Mouse (Mus musculus): ENCODE data around the gene Pccb. TPM values are rescaled to one million over a fixed set of nuclear protein-coding genes. Genes with fewer than 3 reads are reported as not detected.
A peak's percentile ranks its signal among the peaks of the same experiment; 100 is the strongest.

Gene Pccb
- 394 and 426 TPM in 2 replicates for polyA plus RNA-seq (2012; ENCODE audit: insufficient read depth, insufficient read length, missing spikeins)

- H3K27ac ChIP-seq (replicated peaks; ENCODE audit: low read depth, low read length), result peak within 1 kb of the TSS; percentile 93
- no peaks in the 10 kb centered on the region for H3K4me1 ChIP-seq (ENCODE audit: control insufficient read depth, insufficient read depth, insufficient read length, low read length)
- H3K4me3 ChIP-seq (ENCODE audit: insufficient read depth, low read depth, low read length), result peak within 1 kb of the TSS; percentile 80
Measured at GRCm38 (mm10) chr9:101034448-101035098, at the start of gene Pccb. Gene Pccb, minus strand, starts transcription at chr9:101034898.

DNA sequence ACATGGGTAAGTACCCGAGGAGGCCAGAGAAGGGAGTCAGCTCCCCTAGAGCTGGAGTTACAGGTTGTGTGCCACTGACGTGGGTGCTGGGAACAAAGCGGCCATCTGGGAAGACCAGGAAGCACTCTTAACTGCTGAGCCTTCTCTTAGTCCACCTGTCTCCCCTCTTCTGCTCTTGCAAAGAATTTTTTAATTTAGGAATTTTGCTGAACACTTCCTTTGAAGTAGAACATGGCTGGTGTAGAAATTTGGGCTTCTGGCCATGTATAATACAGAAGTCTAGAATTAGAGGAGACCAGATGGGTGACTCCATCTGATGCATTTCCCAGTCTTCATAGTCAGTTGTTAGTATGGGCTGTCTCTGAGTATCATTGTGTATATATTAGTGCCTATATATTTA lies 49.0 kb upstream of the Pccb start:
- H3K4me1 ChIP-seq (ENCODE audit: control insufficient read depth, insufficient read depth, insufficient read length, low read length), result peaks cover 15% of the 10 kb centered on the region
- H3K4me3 ChIP-seq (ENCODE audit: insufficient read depth, low read depth, low read length), result no peak overlapping the region

DNA sequence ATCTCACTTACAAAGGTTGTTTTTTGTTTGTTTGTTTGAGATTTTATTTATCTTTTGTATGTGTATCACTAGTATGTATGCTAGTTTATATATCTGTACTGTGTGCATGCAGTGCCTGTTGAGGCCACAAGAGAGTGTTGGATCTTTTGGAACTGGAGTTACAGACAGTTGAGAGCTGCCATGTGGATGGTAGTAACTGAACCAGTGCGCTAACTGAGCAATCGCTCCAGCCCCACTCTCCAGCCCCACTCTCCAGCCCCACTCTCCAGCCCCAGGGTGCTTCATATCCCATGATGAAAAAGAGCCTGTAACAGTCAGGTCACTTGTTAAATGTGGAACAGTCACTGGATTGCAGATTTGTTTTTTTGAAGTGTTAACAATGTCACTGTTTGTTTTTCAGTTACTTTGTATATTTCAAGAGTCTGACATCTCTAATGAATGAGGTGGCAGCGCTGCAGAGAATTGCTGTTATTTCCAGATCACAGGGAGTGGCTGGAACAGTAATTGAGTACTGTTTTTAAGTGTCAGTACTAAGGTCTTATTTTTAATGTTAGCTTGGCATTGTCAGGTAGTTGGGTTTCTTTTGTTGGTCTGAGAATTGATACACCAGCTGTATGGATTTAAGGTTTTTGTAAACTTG lies 45.5 kb upstream of the Pccb start:
- Histone ChIP-seq H3K4me1 (ENCODE audit: control insufficient read depth, insufficient read depth, insufficient read length, low read length) (peaks cover 21% of the 10 kb centered on the region), H3K4me3 (ENCODE audit: insufficient read depth, low read depth, low read length) (no peak overlapping the region), H3K27ac (replicated peaks; ENCODE audit: low read depth, low read length) (no peak overlapping the region)

More for the DNA sequence above, 49.0 kb upstream of the Pccb start:
- no peak overlapping the region for H3K27ac ChIP-seq (replicated peaks; ENCODE audit: low read depth, low read length)

GRCm38 (mm10) chr9:101078579-101078978 lies 43.9 kb upstream of the Pccb start:
- Histone ChIP-seq H3K27ac (replicated peaks; ENCODE audit: low read depth, low read length) (0 out of 2 replicates have a peak overlapping the region, but pooled peaks have one; percentile 4), H3K4me1 (ENCODE audit: control insufficient read depth, insufficient read depth, insufficient read length, low read length) (peaks cover 21% of the 10 kb centered on the region), H3K4me3 (ENCODE audit: insufficient read depth, low read depth, low read length) (peak overlapping the region; percentile 22; the same call in 1 of the 2 replicates)

GRCm38 (mm10) chr9:101077486-101077885 lies 42.8 kb upstream of the Pccb start:
- Histone ChIP-seq H3K4me3 (ENCODE audit: insufficient read depth, low read depth, low read length) (peak overlapping the region; percentile 97), H3K27ac (replicated peaks; ENCODE audit: low read depth, low read length) (no peak overlapping the region), H3K4me1 (ENCODE audit: control insufficient read depth, insufficient read depth, insufficient read length, low read length) (peaks cover 21% of the 10 kb centered on the region)

- H3K4me3 ChIP-seq (ENCODE audit: insufficient read depth, low read depth, low read length), result peak overlapping the region; percentile 97
- H3K4me1 ChIP-seq (ENCODE audit: control insufficient read depth, insufficient read depth, insufficient read length, low read length), result peaks cover 17% of the 10 kb centered on the region
- peak overlapping the region; percentile 30 for H3K27ac ChIP-seq (replicated peaks; ENCODE audit: low read depth, low read length)
Measured at GRCm38 (mm10) chr9:101076095-101076875, 41.6 kb upstream of the Pccb start.

DNA sequence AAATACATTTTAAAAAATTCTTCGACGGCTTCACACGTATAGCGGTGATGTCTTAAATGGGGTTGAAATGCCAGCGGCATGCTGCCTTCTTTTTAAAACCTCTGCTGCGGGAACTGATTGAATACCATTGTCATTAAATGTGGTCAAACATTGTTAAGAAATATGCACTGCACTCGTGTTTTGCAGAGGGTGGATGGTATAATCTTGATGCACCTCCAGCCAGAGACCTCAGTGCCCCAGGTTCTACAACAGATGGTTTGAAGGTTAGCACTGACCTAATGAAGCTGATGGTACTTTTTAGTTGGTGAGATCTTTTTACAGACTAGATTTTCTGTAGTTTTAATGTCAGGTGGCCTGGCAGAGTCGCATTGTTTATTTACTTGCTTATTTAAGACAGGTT lies 41.0 kb upstream of the Pccb start:
- Histone ChIP-seq H3K27ac (replicated peaks; ENCODE audit: low read depth, low read length) (peak overlapping the region; percentile 30; the same call in 1 of the 2 replicates), H3K4me3 (ENCODE audit: insufficient read depth, low read depth, low read length) (peak overlapping the region; percentile 97), H3K4me1 (ENCODE audit: control insufficient read depth, insufficient read depth, insufficient read length, low read length) (peaks cover 15% of the 10 kb centered on the region)

- Histone ChIP-seq H3K4me1 (ENCODE audit: control insufficient read depth, insufficient read depth, insufficient read length, low read length) (peaks cover 13% of the 10 kb centered on the region), H3K4me3 (ENCODE audit: insufficient read depth, low read depth, low read length) (peak overlapping the region; percentile 97), H3K27ac (replicated peaks; ENCODE audit: low read depth, low read length) (peak overlapping the region; percentile 99)
Measured at GRCm38 (mm10) chr9:101075091-101075581, 40.4 kb upstream of the Pccb start.

DNA sequence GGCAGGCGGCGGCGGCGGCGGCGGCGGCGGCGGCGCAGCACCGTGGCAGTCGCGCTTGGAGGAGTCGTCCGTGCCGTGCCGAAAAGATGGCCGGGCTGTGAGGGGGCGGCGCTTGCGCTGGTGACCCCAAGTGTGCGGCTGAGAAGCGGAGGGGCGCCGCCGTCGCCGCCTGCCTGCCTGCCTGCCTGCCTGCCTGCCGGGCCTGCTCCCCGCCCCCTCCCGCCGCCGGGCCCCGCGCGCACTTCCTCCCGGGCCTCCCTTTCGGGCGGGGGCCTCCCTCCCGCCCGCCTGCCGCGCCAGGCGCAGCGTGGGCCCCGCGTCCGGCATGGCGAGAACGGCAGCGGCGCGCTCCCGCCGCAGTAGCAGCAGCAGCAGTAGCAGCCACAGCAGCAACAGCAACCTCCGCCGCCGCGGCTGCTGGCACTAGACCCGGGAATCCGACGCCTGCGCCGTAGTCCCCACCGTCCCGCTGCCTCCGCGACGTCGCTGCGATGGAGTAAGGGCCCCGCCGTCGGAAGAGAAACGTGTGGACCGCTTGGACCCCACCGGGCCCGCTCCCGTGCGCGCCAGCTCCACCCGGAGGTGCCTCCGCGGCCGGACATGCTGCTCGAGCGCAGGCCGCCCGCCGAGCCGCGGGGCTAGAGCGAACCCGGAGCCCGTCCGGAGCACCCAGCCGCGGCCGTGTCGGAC lies 39.8 kb upstream of the Pccb start:
- peak overlapping the region; percentile 97 for H3K4me3 ChIP-seq (ENCODE audit: insufficient read depth, low read depth, low read length)

DNA sequence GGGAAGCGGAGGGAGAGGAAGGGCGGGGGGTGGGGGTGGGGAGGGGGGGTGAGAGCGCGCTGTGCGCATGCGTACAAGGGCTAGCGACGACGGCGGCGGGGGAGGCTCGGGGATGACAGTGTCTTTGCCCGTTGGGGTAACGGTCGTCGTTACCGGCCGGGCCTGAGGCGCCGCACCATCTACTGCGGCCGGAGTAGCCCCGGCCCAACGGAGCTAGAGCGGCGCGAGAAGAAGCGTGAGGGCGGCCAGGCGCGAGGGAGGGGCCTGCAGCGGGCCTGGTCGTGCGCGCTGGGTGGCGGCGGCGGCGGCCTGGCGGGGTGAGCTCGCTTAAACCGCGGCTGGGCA lies 39.3 kb upstream of the Pccb start, which contains the start of gene Msl2:
Msl2 (plus strand) TSS at position 115 of the 345 bp plus-strand sequence.
- H3K4me1 ChIP-seq (ENCODE audit: control insufficient read depth, insufficient read depth, insufficient read length, low read length), result peaks cover 8% of the 10 kb centered on the region
- H3K4me3 ChIP-seq (ENCODE audit: insufficient read depth, low read depth, low read length), result peak within 1 kb of the TSS; percentile 97
- peak within 1 kb of the TSS; percentile 99 for H3K27ac ChIP-seq (replicated peaks; ENCODE audit: low read depth, low read length)

More for the DNA sequence above, 39.8 kb upstream of the Pccb start:
- Histone ChIP-seq H3K4me1 (ENCODE audit: control insufficient read depth, insufficient read depth, insufficient read length, low read length) (peaks cover 11% of the 10 kb centered on the region), H3K27ac (replicated peaks; ENCODE audit: low read depth, low read length) (peak overlapping the region; percentile 99)

DNA sequence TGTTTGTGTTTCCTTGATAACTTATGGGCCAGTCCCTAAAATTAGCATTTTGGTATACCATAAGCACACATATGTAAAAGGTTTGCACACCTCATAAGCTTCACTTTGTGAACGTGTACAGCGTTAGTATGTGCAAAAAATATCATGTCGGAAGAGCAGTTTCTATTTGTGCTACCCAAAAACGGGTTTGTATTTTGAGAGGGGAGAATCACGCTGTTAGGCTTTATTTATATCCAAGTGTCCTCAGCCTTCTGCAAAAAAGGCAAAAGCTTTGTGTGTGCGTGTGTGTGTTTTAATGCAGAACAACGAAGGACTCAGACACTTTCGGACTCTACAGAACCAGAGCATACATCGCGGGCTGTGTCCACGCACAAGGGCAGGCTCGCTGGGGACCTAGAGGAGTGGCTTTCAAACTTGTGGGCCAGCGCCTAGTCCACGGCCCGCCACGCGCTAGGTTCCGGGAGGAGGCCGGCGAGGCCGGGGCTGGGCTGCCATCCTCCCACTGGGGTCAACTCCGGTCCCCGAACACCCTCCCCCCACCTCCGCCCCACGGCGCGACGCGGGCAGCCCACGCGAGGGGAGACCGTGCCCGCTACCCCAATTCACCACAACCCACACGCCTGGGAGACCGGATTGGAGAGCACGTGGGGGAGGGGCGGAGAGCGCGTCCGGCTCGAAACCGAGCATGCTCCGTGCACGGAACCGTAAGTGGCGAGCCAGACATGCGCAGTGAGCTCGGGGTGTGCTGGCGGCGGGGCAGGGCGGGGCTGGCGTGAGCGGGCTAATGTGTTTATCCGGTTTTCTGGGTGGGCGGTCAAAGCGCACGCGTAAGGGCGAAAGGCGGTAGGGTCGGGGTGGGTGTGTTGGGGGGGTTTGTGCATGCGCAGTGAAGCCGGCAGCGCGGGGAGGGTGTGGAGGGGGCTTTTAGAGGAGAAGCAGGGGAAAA lies 38.6 kb upstream of the Pccb start:
- peak overlapping the region; percentile 76 for H3K4me3 ChIP-seq (ENCODE audit: insufficient read depth, low read depth, low read length)
- peaks cover 2% of the 10 kb centered on the region; the same call in 1 of the 2 replicates for H3K4me1 ChIP-seq (ENCODE audit: control insufficient read depth, insufficient read depth, insufficient read length, low read length)
- peak overlapping the region; percentile 87 for H3K27ac ChIP-seq (replicated peaks; ENCODE audit: low read depth, low read length)

- Histone ChIP-seq H3K4me3 (ENCODE audit: insufficient read depth, low read depth, low read length) (no peak overlapping the region), H3K27ac (replicated peaks; ENCODE audit: low read depth, low read length) (no peak overlapping the region), H3K4me1 (ENCODE audit: control insufficient read depth, insufficient read depth, insufficient read length, low read length) (no peaks in the 10 kb centered on the region; the same call in 1 of the 2 replicates)
Measured at GRCm38 (mm10) chr9:101072506-101072905, 37.8 kb upstream of the Pccb start.

DNA sequence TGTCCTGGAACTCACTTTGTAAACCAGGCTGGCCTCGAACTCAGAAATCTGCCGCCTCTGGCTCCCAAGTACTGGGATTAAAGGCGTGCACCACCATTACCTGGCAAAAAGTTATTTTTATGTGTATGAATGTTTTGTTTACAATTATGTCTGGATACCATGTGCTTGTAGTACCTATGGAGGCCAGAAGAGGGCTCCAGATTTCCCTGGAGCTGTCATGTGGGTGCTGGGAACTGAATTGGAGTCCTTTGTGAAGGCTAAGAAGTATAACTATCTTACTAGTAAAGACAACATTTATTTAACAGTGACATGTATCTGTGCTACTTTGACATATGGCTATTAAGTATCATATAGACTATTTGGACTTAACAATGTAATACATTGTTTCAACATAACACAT lies 35.1 kb upstream of the Pccb start:
- H3K27ac ChIP-seq (replicated peaks; ENCODE audit: low read depth, low read length), result no peak overlapping the region
- H3K4me1 ChIP-seq (ENCODE audit: control insufficient read depth, insufficient read depth, insufficient read length, low read length), result no peaks in the 10 kb centered on the region
- H3K4me3 ChIP-seq (ENCODE audit: insufficient read depth, low read depth, low read length), result no peak overlapping the region

Measured in brown adipose tissue, adult 24 weeks (tissue).